Mouse (Mus musculus) cerebellum, adult 2 months (tissue): ENCODE measurements around the gene Ptprb.

Experiments used
- CTCF ChIP-seq: fragments of 200-500 bp; IDR thresholded peaks from 2 replicates; pipeline ENCODE4 v1.5.1; 2011; ENCODE audit warnings: low read depth, mild to moderate bottlenecking, control low read depth, low read length, moderate library complexity, borderline replicate concordance; ENCODE audit not compliant: insufficient read depth
- POLR2A ChIP-seq: fragments of 200-500 bp; IDR thresholded peaks from 2 replicates; pipeline ENCODE4 v1.6.1; 2011; ENCODE audit warnings: low read length, control low read depth, borderline replicate concordance; ENCODE audit not compliant: insufficient read depth

- TF ChIP-seq CTCF (no peak), POLR2A (no peak)
Observed at GRCm38 (mm10) chr10:116394585-116394984, 119.3 kb downstream of the Ptprb start.
